Mouse (Mus musculus) liver, embryonic 13.5 days (tissue): Measurements from ENCODE around the gene Atad5. TPM values are rescaled to one million over a fixed set of nuclear protein-coding genes. Genes with fewer than 3 reads are reported as not detected.

Experiments used
- ATAC-seq: fragments of 200-750 bp; cut with Nextera tagmentation; 2 replicates; pipeline ENCODE4 v1.8.0; 2017; ENCODE audit warnings: low read depth, mild to moderate bottlenecking, moderate number of reproducible peaks, moderate library complexity
- DNase-seq: peaks from one replicate; pipeline ENCODE4 v3.0.0; 2022
- H3K27ac ChIP-seq: fragments of 300-500 bp; sonication (generic); 2 replicates; pipeline ENCODE4 v1.5.1; 2015; ENCODE audit warnings: moderate library complexity, mild to moderate bottlenecking, inconsistent platforms
- H3K27me3 ChIP-seq: fragments of 300-500 bp; sonication (generic); 2 replicates; pipeline ENCODE4 v1.6.1; 2015; ENCODE audit warnings: mild to moderate bottlenecking, inconsistent platforms
- H3K36me3 ChIP-seq: fragments of 300-500 bp; sonication (generic); 2 replicates; pipeline ENCODE4 v1.6.1; 2015; ENCODE audit warnings: mild to moderate bottlenecking, inconsistent platforms
- H3K4me1 ChIP-seq: fragments of 300-500 bp; sonication (generic); replicated peaks from 2 replicates; pipeline ENCODE4 v1.6.1; 2015; ENCODE audit warnings: inconsistent platforms
- H3K4me2 ChIP-seq: fragments of 300-500 bp; sonication (generic); 2 replicates; pipeline ENCODE4 v1.6.1; 2015; ENCODE audit warnings: inconsistent platforms, mild to moderate bottlenecking, moderate library complexity
- H3K4me3 ChIP-seq: fragments of 300-500 bp; sonication (generic); replicated peaks from 2 replicates; pipeline ENCODE4 v1.5.1; 2015; ENCODE audit warnings: mild to moderate bottlenecking, inconsistent platforms
- H3K9ac ChIP-seq: fragments of 300-500 bp; sonication (generic); 2 replicates; pipeline ENCODE4 v1.6.1; 2015; ENCODE audit warnings: mild to moderate bottlenecking, inconsistent platforms
- H3K9me3 ChIP-seq: fragments of 300-500 bp; sonication (generic); replicated peaks from 2 replicates; pipeline ENCODE4 v1.6.1; 2016; ENCODE audit warnings: inconsistent platforms
- WGBS: fragments of 180-500 bp; shearing (Covaris S2); methylation state at CpG from one replicate; pipeline ENCODE4 v1.1.7; 2015; ENCODE audit not compliant: insufficient replicate concordance; 5-methylcytosine and 5-hydroxymethylcytosine counted together
- polyA plus RNA-seq: library from polyadenylated mRNA; unstranded; fragments of >200 nt; fragmentation: Nextera tagmentation; extraction: Ambion mirVana; gene quantifications from 2 replicates; pipeline ENCODE4 v1.2.1, GENCODE M21; 2015

Gene Atad5
- polyA plus RNA-seq, 1 experiment from 2014 or later = 10.7 TPM

DNA sequence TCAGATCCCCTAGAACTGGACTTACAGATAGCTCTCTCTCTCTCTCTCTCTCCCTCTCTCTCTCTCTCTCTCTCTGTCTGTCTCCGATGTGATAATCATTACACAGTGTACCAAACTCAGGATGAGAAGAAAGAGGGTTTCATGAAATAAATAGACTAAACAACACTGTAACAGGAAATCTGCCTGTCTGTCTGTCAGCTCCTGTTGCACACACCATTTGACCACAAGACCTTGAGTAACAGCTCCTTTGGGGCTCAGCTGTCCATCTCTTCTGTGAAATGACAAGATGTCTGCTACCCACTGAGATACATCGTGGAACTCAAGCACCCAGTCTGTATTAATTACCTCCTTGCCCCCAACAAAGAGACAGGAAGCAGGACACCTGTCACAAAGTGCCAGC is 62.3 kb downstream of the Atad5 start:
- H3K9ac ChIP-seq = no peak overlapping the region
- ATAC-seq = no peak
- H3K27ac ChIP-seq = no peak overlapping the region
- H3K9me3 ChIP-seq = no peaks in the 10 kb centered on the region
- no peak for DNase-seq
- H3K27me3 ChIP-seq = peaks cover 34% of the 10 kb centered on the region
- H3K36me3 ChIP-seq = no peaks in the 10 kb centered on the region
- peaks cover 22% of the 10 kb centered on the region for H3K4me1 ChIP-seq
- H3K4me3 ChIP-seq = no peak overlapping the region
- H3K4me2 ChIP-seq = no peak overlapping the region
- 24% methylated on average over 2 of the region's 2 CpGs for WGBS

GRCm38 (mm10) chr11:80152376-80152775 is 63.2 kb downstream of the Atad5 start:
- H3K9ac ChIP-seq = no peak overlapping the region
- no peak overlapping the region for H3K4me3 ChIP-seq
- DNase-seq (no peak), ATAC-seq (no peak)
- H3K4me1 ChIP-seq = peaks cover 19% of the 10 kb centered on the region
- H3K9me3 ChIP-seq = no peaks in the 10 kb centered on the region
- WGBS = 62% methylated on average over 8 of the region's 8 CpGs
- no peak overlapping the region for H3K27ac ChIP-seq
- no peaks in the 10 kb centered on the region for H3K36me3 ChIP-seq
- peaks cover 43% of the 10 kb centered on the region for H3K27me3 ChIP-seq
- no peak overlapping the region for H3K4me2 ChIP-seq

- 4% methylated on average over 47 of the region's 47 CpGs for WGBS
- H3K27me3 ChIP-seq = peaks cover 43% of the 10 kb centered on the region
- peak within 1 kb of the TSS; percentile 71 for H3K9ac ChIP-seq
- peaks cover 19% of the 10 kb centered on the region for H3K4me1 ChIP-seq
- no peak within 1 kb of the TSS for H3K27ac ChIP-seq
- no peaks in the 10 kb centered on the region for H3K9me3 ChIP-seq
- DNase-seq = peak; percentile 89
- peak within 1 kb of the TSS; percentile 70 for H3K4me3 ChIP-seq
- H3K4me2 ChIP-seq = peak within 1 kb of the TSS; percentile 91
- peak; percentile 90 for ATAC-seq
- H3K36me3 ChIP-seq = no peaks in the 10 kb centered on the region
Measured at GRCm38 (mm10) chr11:80153857-80154495, 64.8 kb downstream of the Atad5 start, which contains the start of gene Adap2. Adap2 (plus strand) TSS chr11:80154105.

DNA sequence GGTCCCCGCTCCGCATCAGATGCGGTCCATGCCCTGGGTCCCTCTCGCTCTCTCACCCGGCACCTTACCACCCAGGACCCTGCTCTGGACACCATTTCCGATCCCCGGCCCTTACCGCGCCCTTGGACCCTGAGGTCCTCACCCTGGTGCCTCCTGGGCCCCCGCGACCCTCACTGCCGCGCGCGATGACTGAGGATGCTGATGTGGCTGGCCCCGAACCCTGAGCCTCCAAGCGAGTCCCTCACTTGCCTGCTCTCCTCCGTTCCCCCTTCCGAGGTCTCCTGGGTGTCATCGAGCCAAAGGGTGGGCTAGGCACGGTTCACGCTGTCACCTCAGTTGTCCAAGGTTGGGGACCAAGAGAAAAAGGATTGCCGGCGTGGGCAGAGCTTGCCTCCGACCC is 65.3 kb downstream of the Atad5 start:
- no peaks in the 10 kb centered on the region for H3K9me3 ChIP-seq
- peaks cover 43% of the 10 kb centered on the region for H3K27me3 ChIP-seq
- 0 out of 2 replicates have a peak, but pooled peaks have one; percentile 3 for ATAC-seq
- H3K4me3 ChIP-seq = peak overlapping the region; percentile 70
- peaks cover 19% of the 10 kb centered on the region for H3K4me1 ChIP-seq
- H3K36me3 ChIP-seq = no peaks in the 10 kb centered on the region
- DNase-seq = no peak
- H3K9ac ChIP-seq = peak overlapping the region; percentile 71
- 28% methylated on average over 25 of the region's 25 CpGs for WGBS
- H3K27ac ChIP-seq = no peak overlapping the region
- H3K4me2 ChIP-seq = peak overlapping the region; percentile 91

- 56% methylated on average over 8 of the region's 8 CpGs for WGBS
- Histone ChIP-seq H3K4me2 (peak overlapping the region; percentile 91; the same call in 1 of the 2 replicates), H3K9me3 (no peaks in the 10 kb centered on the region), H3K27ac (no peak overlapping the region), H3K4me3 (no peak overlapping the region), H3K4me1 (peaks cover 23% of the 10 kb centered on the region), H3K36me3 (no peaks in the 10 kb centered on the region), H3K9ac (no peak overlapping the region), H3K27me3 (peaks cover 43% of the 10 kb centered on the region)
- no peak for ATAC-seq
- no peak for DNase-seq
Measured at GRCm38 (mm10) chr11:80155541-80155940, 66.3 kb downstream of the Atad5 start.

DNA sequence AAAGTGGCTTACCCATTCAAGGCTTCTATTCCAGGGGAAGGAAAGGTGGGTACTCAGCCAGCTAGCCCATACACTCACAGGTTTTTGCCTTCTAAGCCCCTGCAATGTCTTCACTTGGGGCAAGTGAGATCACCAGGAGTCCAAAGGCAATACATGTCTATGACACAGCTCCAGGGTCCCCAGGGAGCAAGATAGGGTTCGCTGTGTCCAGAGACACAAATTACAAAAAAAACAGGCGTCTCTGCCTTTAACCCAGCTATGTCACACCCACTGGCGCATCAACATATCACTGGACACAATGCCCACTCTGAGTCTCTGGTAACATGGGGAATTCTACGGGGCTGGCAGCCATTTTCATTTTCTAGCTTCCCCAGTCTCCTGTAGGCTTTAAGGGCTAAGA is 66.8 kb downstream of the Atad5 start:
- Histone ChIP-seq H3K36me3 (no peaks in the 10 kb centered on the region), H3K4me1 (peaks cover 23% of the 10 kb centered on the region), H3K9ac (no peak overlapping the region), H3K27ac (no peak overlapping the region), H3K4me2 (0 out of 2 replicates have a peak overlapping the region, but pooled peaks have one; percentile 91), H3K4me3 (no peak overlapping the region), H3K27me3 (peaks cover 43% of the 10 kb centered on the region), H3K9me3 (no peaks in the 10 kb centered on the region)
- WGBS = 72% methylated on average over 4 of the region's 4 CpGs
- DNase-seq (no peak), ATAC-seq (no peak)

DNA sequence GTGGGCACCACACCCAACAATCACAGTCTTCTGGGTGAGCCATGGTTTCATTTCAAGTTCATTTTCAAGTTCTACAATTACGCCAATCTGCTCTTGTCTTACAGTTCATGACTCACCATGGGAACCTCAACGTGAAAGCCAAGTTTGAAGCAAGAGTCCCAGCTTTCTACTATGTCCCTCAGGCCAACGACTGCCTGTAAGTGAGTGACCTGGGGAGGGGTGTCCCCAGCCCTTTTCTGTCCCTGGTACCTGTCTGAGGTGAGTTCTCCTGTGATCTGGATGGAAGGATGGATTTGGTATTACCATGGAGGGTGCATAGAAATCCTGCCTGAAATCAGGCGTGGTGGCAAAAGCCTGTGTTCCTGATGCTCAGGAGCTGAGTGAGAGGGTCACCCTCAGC is 67.6 kb downstream of the Atad5 start:
- Histone ChIP-seq H3K27ac (no peak overlapping the region), H3K4me3 (no peak overlapping the region), H3K27me3 (peaks cover 43% of the 10 kb centered on the region), H3K9ac (no peak overlapping the region), H3K4me2 (no peak overlapping the region), H3K4me1 (peaks cover 23% of the 10 kb centered on the region), H3K36me3 (no peaks in the 10 kb centered on the region), H3K9me3 (no peaks in the 10 kb centered on the region)
- ATAC-seq (no peak), DNase-seq (no peak)
- WGBS = 60% methylated on average over 4 of the region's 4 CpGs

DNA sequence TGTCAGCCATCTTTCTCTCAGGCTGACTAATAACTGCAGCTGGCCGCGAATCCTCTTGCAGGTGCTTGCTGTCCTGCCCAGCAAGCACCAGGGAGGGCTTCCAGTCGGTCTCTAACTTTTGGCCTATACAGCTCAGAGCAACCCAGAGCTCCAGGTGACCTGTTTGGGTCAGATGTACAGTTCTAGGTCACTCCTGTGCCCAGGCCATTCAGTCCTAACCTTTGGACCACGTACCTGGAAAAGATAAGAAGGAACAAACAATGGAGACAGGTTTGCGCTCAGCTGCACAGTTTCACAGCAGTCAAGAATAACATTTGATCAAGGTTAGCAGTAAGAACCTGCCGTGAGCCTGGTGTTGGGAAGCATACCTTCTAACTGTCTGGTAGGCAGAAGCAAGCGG is 69.8 kb downstream of the Atad5 start:
- Histone ChIP-seq H3K9ac (no peak overlapping the region), H3K36me3 (no peaks in the 10 kb centered on the region), H3K4me1 (peaks cover 14% of the 10 kb centered on the region), H3K9me3 (no peaks in the 10 kb centered on the region), H3K27ac (no peak overlapping the region), H3K4me3 (no peak overlapping the region), H3K27me3 (peaks cover 34% of the 10 kb centered on the region), H3K4me2 (no peak overlapping the region)
- WGBS = 60% methylated on average over 7 of the region's 7 CpGs
- no peak for DNase-seq
- peak; percentile 61 for ATAC-seq

DNA sequence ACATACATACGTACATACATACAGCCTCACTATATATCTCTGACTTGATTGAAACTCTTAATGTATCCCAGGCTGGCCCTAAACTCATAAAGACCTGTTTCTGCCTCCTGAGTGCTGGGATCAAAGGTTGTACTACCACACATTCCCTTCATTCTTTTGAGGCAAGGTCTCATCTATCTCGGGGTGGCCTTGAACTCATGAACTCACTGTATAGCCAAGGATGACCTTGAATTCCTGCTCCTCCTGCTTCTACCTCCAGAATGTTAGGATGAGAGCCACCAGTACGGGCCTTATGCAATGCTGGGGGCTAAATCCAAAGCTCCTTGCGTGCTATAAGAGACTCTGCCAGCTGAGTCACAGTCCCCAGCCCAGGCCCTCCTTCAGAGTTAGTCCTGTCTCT is 71.8 kb downstream of the Atad5 start:
- 0 out of 2 replicates have a peak, but pooled peaks cover 8% of the 10 kb centered on the region for H3K36me3 ChIP-seq
- 66% methylated on average over 4 of the region's 4 CpGs for WGBS
- H3K27ac ChIP-seq = no peak overlapping the region
- peaks cover 8% of the 10 kb centered on the region; the same call in 1 of the 2 replicates for H3K4me1 ChIP-seq
- no peak overlapping the region for H3K4me3 ChIP-seq
- no peak overlapping the region for H3K9ac ChIP-seq
- no peaks in the 10 kb centered on the region for H3K9me3 ChIP-seq
- peaks cover 14% of the 10 kb centered on the region for H3K27me3 ChIP-seq
- no peak for ATAC-seq
- no peak overlapping the region for H3K4me2 ChIP-seq
- no peak for DNase-seq

- 28% methylated on average over 7 of the region's 7 CpGs for WGBS
- Histone ChIP-seq H3K4me3 (no peak overlapping the region), H3K4me1 (peaks cover 7% of the 10 kb centered on the region), H3K27me3 (no peaks in the 10 kb centered on the region), H3K9me3 (no peaks in the 10 kb centered on the region), H3K36me3 (0 out of 2 replicates have a peak, but pooled peaks cover 13% of the 10 kb centered on the region), H3K27ac (no peak overlapping the region), H3K4me2 (no peak overlapping the region), H3K9ac (no peak overlapping the region)
- ATAC-seq (no peak), DNase-seq (no peak)
Measured at GRCm38 (mm10) chr11:80163362-80164116, 74.3 kb downstream of the Atad5 start.

GRCm38 (mm10) chr11:80164224-80164623 is 75.0 kb downstream of the Atad5 start:
- H3K27me3 ChIP-seq = no peaks in the 10 kb centered on the region
- no peak overlapping the region for H3K4me3 ChIP-seq
- 0 out of 2 replicates have a peak, but pooled peaks cover 18% of the 10 kb centered on the region for H3K36me3 ChIP-seq
- H3K9me3 ChIP-seq = no peaks in the 10 kb centered on the region
- no peak overlapping the region for H3K4me2 ChIP-seq
- 68% methylated on average over 2 of the region's 2 CpGs for WGBS
- DNase-seq (no peak), ATAC-seq (no peak)
- no peak overlapping the region for H3K27ac ChIP-seq
- H3K9ac ChIP-seq = no peak overlapping the region
- H3K4me1 ChIP-seq = peaks cover 10% of the 10 kb centered on the region
